29 mouse cellular contexts compared by ENCODE assay signal in genomic region chr10:102623895-102624294, GRCm38 (mm10).
"Had no signal": no experiment of that assay in that cellular context is flagged by ENCODE, and none has a peak within 500 bp of the region (broad histone marks: within the 10 kb centered on the region; RNA-seq: fewer than 3 reads in every experiment).

No protein-coding gene starts in this region.

- H3K9me3 ChIP-seq: embryonic facial prominence, embryonic 10.5 days; embryonic facial prominence, embryonic 12.5 days; embryonic facial prominence, embryonic 13.5 days; embryonic facial prominence, embryonic 15.5 days; forebrain, embryonic 10.5 days; forebrain, embryonic 12.5 days; forebrain, embryonic 13.5 days; forebrain, embryonic 15.5 days had no signal

- H3K4me3 ChIP-seq: embryonic facial prominence, embryonic 10.5 days; embryonic facial prominence, embryonic 12.5 days; embryonic facial prominence, embryonic 13.5 days; embryonic facial prominence, embryonic 15.5 days; erythroblast, embryonic 14.5 days; forebrain, embryonic 10.5 days; forebrain, embryonic 12.5 days; forebrain, embryonic 13.5 days; forebrain, embryonic 15.5 days; gastrocnemius, adult 2 months had no signal

- H3K4me1 ChIP-seq: embryonic facial prominence, embryonic 10.5 days; embryonic facial prominence, embryonic 12.5 days; embryonic facial prominence, embryonic 13.5 days; embryonic facial prominence, embryonic 15.5 days; forebrain, embryonic 10.5 days; forebrain, embryonic 12.5 days; forebrain, embryonic 13.5 days; forebrain, embryonic 15.5 days had no signal

- DNase-seq: cerebellum, adult 18-20 months; cerebellum, adult 2 months; cerebellum, adult 8-10 months; cerebellum, adult 9-10 months; cerebellum, adult 9-11 months; cerebellum, postnatal 10 days; cerebellum, postnatal 14 days; cerebellum, postnatal 25 days; cerebellum, postnatal 36 days; embryo, embryonic 11 days; forebrain, postnatal 0 days; gastrocnemius, adult 2 months; gastrocnemius, postnatal 10 days; gastrocnemius, postnatal 14 days; gastrocnemius, postnatal 25 days; gastrocnemius, postnatal 36 days; heart, adult 11 months; heart, adult 18-20 months had no signal

- ATAC-seq: forebrain, embryonic 13.5 days; forebrain, embryonic 14.5 days; forebrain, embryonic 15.5 days; forebrain, embryonic 16.5 days; forebrain, postnatal 0 days had no signal

- H3K27ac ChIP-seq: embryonic facial prominence, embryonic 10.5 days; embryonic facial prominence, embryonic 12.5 days; embryonic facial prominence, embryonic 13.5 days; embryonic facial prominence, embryonic 15.5 days; forebrain, embryonic 10.5 days; forebrain, embryonic 12.5 days; forebrain, embryonic 13.5 days; forebrain, embryonic 15.5 days; gastrocnemius, adult 2 months had no signal

- H3K4me2 ChIP-seq: embryonic facial prominence, embryonic 12.5 days; embryonic facial prominence, embryonic 13.5 days; embryonic facial prominence, embryonic 15.5 days; forebrain, embryonic 12.5 days; forebrain, embryonic 13.5 days; forebrain, embryonic 15.5 days had no signal

- H3K36me3 ChIP-seq: embryonic facial prominence, embryonic 10.5 days; embryonic facial prominence, embryonic 12.5 days; embryonic facial prominence, embryonic 13.5 days; embryonic facial prominence, embryonic 15.5 days; forebrain, embryonic 10.5 days; forebrain, embryonic 12.5 days; forebrain, embryonic 15.5 days had no signal

- H3K27me3 ChIP-seq: embryonic facial prominence, embryonic 12.5 days; embryonic facial prominence, embryonic 13.5 days; embryonic facial prominence, embryonic 15.5 days; forebrain, embryonic 12.5 days; forebrain, embryonic 13.5 days; forebrain, embryonic 15.5 days had no signal

- H3K9ac ChIP-seq: embryonic facial prominence, embryonic 12.5 days; embryonic facial prominence, embryonic 13.5 days; embryonic facial prominence, embryonic 15.5 days; forebrain, embryonic 12.5 days; forebrain, embryonic 13.5 days; forebrain, embryonic 15.5 days; forebrain, postnatal 0 days had no signal
